Mouse (Mus musculus): ENCODE data around the gene Slc26a8.

Slc26a8 gene

DNA sequence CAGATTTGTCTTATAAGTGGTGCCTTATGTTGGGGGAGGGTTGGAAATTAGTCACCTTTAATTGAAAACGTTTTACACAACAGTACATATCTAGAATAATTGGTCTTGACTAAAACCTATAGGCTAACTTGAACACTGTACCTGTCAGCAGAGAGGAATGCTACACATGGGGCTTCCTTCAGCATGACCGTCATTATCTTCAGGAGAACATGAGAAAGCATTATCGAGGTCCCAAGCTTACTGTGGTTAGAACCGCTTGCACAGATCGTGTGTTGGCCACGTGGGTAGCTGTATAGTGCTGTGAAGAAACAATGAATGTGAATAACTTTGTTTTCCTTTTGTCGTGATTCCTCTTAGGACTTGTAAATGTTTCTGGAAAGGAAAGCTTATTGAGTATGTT lies 9.8 kb upstream of the Slc26a8 start:
- no peak for DNase-seq (ENCODE audit: extremely low read depth, low read depth, low spot score)

DNA sequence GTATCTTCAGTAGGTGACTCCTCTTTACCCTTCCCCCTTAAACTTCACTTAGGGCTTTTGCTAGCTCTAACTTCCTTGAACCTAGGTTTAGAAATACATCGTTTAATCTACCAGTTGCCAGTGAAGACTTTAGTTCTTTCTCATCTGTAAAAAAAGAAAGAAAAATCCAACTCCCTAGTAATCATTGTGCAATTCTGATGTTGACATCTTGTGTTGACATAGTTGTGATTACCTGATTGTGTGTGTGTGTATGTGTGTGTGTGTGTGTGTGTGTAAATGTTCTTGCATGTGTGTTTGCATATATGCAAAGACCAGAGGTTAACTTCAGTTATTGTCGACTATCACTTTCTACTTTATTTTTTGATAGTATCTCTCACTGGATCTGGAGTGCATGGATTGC lies 8.6 kb upstream of the Slc26a8 start:
- no peak for DNase-seq (ENCODE audit: extremely low read depth, low read depth, low spot score)

DNA sequence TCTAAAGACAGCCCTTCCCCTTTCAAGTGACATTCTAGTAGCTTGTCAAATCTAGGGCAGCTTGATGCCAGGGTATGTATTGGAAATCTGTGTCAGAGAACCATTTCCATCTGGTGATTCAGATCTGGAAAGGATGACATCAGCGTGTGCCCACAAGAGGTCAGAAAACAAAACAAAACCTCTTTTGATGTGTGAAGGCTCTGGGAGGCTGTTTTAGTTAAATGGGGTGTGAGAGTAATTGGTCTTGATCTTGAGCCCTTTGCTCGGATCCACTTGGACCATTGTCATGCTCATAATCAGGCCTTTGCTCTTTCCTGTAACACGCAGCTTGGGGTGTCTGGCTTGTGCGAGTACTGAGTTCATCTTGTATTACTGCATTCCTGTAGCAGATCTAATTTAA lies 8.2 kb upstream of the Slc26a8 start:
- no peak for DNase-seq (ENCODE audit: extremely low read depth, low read depth, low spot score)

GRCm38 (mm10) chr17:28697290-28698195 lies 7.5 kb upstream of the Slc26a8 start:
- no peak for DNase-seq (ENCODE audit: extremely low read depth, low read depth, low spot score)

GRCm38 (mm10) chr17:28696641-28697040 lies 6.6 kb upstream of the Slc26a8 start:
- DNase-seq (ENCODE audit: extremely low read depth, low read depth, low spot score): no peak

DNA sequence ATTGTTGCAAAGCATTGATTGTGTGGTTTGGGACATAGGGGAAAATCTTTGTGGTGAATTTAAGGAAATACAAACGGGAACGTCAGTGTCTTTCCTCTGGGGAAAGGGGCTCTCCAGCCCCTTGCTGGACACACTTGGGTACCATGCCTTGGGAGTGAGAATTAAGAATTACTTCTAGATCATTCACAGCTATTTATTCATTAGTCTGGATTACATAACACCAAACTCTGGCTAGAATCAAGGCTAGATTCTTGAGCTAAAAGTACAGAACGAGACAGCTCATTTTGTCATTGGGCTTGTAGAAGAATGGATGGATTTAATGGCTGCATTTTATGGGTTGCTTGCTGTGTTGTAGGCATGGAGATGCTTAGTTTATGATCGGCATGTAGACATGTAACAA lies 4.8 kb upstream of the Slc26a8 start:
- DNase-seq (ENCODE audit: extremely low read depth, low read depth, low spot score): no peak

DNA sequence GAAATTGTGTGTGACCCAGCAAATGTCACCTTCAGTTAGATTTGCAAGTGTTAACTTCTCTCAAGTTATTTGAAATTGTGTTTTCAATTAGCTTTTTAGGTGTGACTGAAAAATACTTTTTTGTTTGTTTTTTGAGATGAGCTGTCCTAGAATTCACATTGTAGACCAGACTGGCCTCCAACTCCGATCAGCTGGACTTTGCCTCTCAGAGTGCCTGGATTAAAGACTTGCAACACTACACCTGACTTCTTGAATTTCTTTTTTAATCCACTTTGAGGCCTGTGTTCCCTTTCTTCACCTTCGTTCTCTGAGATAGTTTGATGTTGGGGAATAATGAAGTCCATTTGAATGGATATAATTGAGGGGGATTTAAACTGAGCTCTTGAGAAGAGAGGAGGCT lies 4.0 kb upstream of the Slc26a8 start:
- no peak for DNase-seq (ENCODE audit: extremely low read depth, low read depth, low spot score)

GRCm38 (mm10) chr17:28693086-28693485 lies 3.1 kb upstream of the Slc26a8 start:
- DNase-seq (ENCODE audit: extremely low read depth, low read depth, low spot score): no peak

DNA sequence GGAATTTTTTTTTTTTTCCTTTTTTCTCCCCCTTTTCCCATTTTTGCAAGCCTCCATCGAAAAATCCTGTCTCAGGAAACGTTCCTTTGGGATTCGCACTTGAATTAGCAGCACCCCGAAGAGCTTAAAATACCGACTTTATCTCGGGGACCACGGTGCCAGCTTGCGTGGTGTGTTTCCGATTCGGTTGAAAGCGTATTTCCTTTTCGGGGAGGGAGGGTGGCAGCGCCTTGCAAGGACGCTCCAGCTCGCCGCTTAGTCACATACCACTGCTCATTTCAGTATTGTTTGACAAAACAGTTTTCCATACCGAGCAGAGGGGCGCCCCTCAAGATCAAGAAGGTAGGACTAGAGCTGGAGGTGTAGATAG lies 2.3 kb upstream of the Slc26a8 start:
- no peak for DNase-seq (ENCODE audit: extremely low read depth, low read depth, low spot score)

DNA sequence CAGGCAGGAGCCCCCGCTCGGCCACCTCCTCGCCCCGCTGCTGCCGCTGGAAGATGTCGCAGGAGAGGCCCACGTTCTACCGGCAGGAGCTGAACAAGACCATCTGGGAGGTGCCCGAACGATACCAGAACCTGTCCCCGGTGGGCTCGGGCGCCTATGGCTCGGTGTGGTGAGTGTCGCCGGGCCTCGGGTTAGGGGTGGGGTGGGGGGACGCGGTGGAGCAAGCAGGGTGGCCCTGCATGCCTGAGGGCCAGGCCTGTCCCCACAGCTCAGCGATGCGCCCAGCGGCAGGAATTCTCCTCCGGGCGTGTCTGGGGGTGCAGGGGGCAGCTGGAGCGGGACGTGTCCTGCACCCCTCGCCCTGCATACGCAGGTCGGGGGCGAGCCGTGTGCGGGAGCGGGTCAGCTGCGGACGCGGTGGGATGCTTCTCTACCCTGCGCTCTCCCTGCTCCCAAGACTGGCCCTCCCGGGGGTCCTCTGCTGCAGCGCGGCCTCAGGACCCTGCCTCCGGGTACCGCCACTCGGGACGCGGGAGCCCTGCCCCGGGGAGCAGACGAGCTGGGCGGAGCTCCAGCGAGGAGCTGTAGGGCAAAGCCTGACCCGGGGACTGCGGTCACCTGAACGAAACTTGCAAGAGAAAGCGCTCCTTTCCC lies 1.8 kb upstream of the Slc26a8 start:
- DNase-seq (ENCODE audit: extremely low read depth, low read depth, low spot score): no peak

- DNase-seq (ENCODE audit: extremely low read depth, low read depth, low spot score): no peak
Observed at GRCm38 (mm10) chr17:28690776-28691686, 998 bp upstream of the Slc26a8 start, which contains the start of gene Mapk14. TSS of gene Mapk14 (plus strand) at chr17:28691329.

- no peak for DNase-seq (ENCODE audit: extremely low read depth, low read depth, low spot score)
Observed at GRCm38 (mm10) chr17:28687354-28687753, 2.7 kb downstream of the Slc26a8 start.

DNA sequence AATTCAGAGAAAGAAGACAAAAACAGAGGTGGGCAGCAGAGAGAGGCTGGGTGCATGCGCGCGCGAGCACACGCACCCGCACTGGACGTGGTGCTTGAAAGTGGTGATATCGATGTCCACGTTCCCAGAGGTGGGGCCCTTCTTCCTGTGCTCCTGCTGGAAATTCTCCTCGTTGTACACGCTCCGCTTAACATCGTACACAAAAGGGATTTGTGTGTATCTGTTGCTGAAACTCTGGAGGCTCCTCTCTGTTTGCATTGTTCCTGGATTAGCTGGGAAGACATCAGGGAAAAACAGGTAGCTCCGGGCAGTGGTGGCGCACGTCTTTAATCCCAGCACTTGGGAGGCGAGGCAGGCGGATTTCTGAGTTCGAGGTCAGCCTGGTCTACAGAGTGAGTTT lies 5.4 kb downstream of the Slc26a8 start:
- DNase-seq (ENCODE audit: extremely low read depth, low read depth, low spot score): no peak

GRCm38 (mm10) chr17:28683601-28684000 lies 6.4 kb downstream of the Slc26a8 start:
- no peak for DNase-seq (ENCODE audit: extremely low read depth, low read depth, low spot score)

GRCm38 (mm10) chr17:28682311-28683084 lies 7.5 kb downstream of the Slc26a8 start:
- no peak for DNase-seq (ENCODE audit: extremely low read depth, low read depth, low spot score)

- no peak for DNase-seq (ENCODE audit: extremely low read depth, low read depth, low spot score)
Observed at GRCm38 (mm10) chr17:28659564-28659963, 30.5 kb downstream of the Slc26a8 start.

- DNase-seq (ENCODE audit: extremely low read depth, low read depth, low spot score): no peak
Observed at GRCm38 (mm10) chr17:28657936-28658335, 32.1 kb downstream of the Slc26a8 start.

DNA sequence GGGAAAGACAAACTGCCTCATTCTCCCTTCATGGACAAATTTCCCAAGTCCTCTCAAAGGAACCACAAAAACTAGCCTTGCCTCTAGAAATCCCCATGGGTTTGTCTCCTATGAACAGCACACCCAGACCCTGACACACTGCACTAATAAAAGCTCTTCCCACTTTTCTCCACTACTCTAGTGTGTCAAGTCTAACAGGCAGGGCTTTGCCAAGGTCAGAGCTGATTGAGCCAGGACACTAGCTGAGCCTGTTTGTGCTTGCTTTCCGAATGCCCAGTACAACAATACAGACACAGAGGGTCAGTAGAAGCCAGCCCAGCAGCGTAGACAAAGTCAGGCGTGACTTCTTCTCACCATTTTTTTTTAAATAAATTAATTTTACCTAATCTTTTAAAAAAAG lies 39.8 kb downstream of the Slc26a8 start:
- no peak for DNase-seq (ENCODE audit: extremely low read depth, low read depth, low spot score)

GRCm38 (mm10) chr17:28648607-28649370 lies 41.2 kb downstream of the Slc26a8 start:
- DNase-seq (ENCODE audit: extremely low read depth, low read depth, low spot score): no peak

- no peak for DNase-seq (ENCODE audit: extremely low read depth, low read depth, low spot score)
Observed at GRCm38 (mm10) chr17:28646221-28646620, 43.8 kb downstream of the Slc26a8 start.
